Mouse (Mus musculus): ENCODE results near the gene Palm3. TPM values are rescaled to one million over a fixed set of nuclear protein-coding genes. Genes with fewer than 3 reads are reported as not detected.
"Not testable (repeated sequence)": the region's sequence is repeated elsewhere in the genome, so short reads cannot be mapped to it uniquely, and the experiment has no call there.

The Palm3 gene
- polyA plus RNA-seq, 1 experiment from 2014 or later, result 0.30 TPM

GRCm38 (mm10) chr8:83999825-84000224 is 21.4 kb upstream of the Palm3 start:
- Histone ChIP-seq H3K9me3 (ENCODE audit: control insufficient read depth) (no peaks in the 10 kb centered on the region), H3K4me3 (ENCODE audit: low read depth, low read length) (no peak overlapping the region), H3K27me3 (replicated peaks; ENCODE audit: control insufficient read depth, insufficient read depth, low read length) (no peaks in the 10 kb centered on the region), H3K9ac (ENCODE audit: low read depth, low read length) (no peak overlapping the region), H3K4me2 (replicated peaks; ENCODE audit: low read depth) (no peak overlapping the region), H3K36me3 (ENCODE audit: control insufficient read depth, insufficient read depth) (peaks cover 6% of the 10 kb centered on the region; the same call in 1 of the 2 replicates), H3K4me1 (replicated peaks; ENCODE audit: control insufficient read depth, insufficient read depth, low read length) (peaks cover 4% of the 10 kb centered on the region; the same call in 1 of the 2 replicates), H3K27ac (ENCODE audit: low read depth, low read length) (no peak overlapping the region)
- TF ChIP-seq CTCF (IDR thresholded peaks at IDR 0.05; ENCODE audit: low read depth), result no peak
- no peak for ATAC-seq
- WGBS, result 92% methylated on average over 2 of the region's 2 CpGs

GRCm38 (mm10) chr8:84001281-84002000 is 19.8 kb upstream of the Palm3 start, which contains the start of gene 1700067K01Rik:
Gene 1700067K01Rik (plus strand): TSS chr8:84001502.
- TF ChIP-seq CTCF (IDR thresholded peaks at IDR 0.05; ENCODE audit: low read depth), result no peak
- no peak within 1 kb of the TSS for H3K4me3 ChIP-seq (ENCODE audit: low read depth, low read length)
- H3K4me2 ChIP-seq (replicated peaks; ENCODE audit: low read depth), result no peak within 1 kb of the TSS
- H3K27ac ChIP-seq (ENCODE audit: low read depth, low read length), result no peak within 1 kb of the TSS
- 62% methylated on average over 61 of the region's 61 CpGs for WGBS
- no peaks in the 10 kb centered on the region for H3K27me3 ChIP-seq (replicated peaks; ENCODE audit: control insufficient read depth, insufficient read depth, low read length)
- peaks cover 4% of the 10 kb centered on the region; the same call in 1 of the 2 replicates for H3K4me1 ChIP-seq (replicated peaks; ENCODE audit: control insufficient read depth, insufficient read depth, low read length)
- peaks cover 6% of the 10 kb centered on the region; the same call in 1 of the 2 replicates for H3K36me3 ChIP-seq (ENCODE audit: control insufficient read depth, insufficient read depth)
- no peak for ATAC-seq
- H3K9me3 ChIP-seq (ENCODE audit: control insufficient read depth), result no peaks in the 10 kb centered on the region
- H3K9ac ChIP-seq (ENCODE audit: low read depth, low read length), result no peak within 1 kb of the TSS

GRCm38 (mm10) chr8:84002957-84003611 is 18.2 kb upstream of the Palm3 start:
- Histone ChIP-seq H3K9ac (ENCODE audit: low read depth, low read length) (no peak overlapping the region), H3K27ac (ENCODE audit: low read depth, low read length) (no peak overlapping the region), H3K27me3 (replicated peaks; ENCODE audit: control insufficient read depth, insufficient read depth, low read length) (no peaks in the 10 kb centered on the region), H3K4me2 (replicated peaks; ENCODE audit: low read depth) (peak overlapping the region; percentile 21), H3K9me3 (ENCODE audit: control insufficient read depth) (no peaks in the 10 kb centered on the region), H3K4me3 (ENCODE audit: low read depth, low read length) (no peak overlapping the region), H3K36me3 (ENCODE audit: control insufficient read depth, insufficient read depth) (peaks cover 6% of the 10 kb centered on the region; the same call in 1 of the 2 replicates), H3K4me1 (replicated peaks; ENCODE audit: control insufficient read depth, insufficient read depth, low read length) (peaks cover 4% of the 10 kb centered on the region; the same call in 1 of the 2 replicates)
- WGBS, result 73% methylated on average over 12 of the region's 12 CpGs
- no peak for ATAC-seq
- no peak for TF ChIP-seq CTCF (IDR thresholded peaks at IDR 0.05; ENCODE audit: low read depth)

- Histone ChIP-seq H3K27me3 (replicated peaks; ENCODE audit: control insufficient read depth, insufficient read depth, low read length) (no peaks in the 10 kb centered on the region), H3K4me2 (replicated peaks; ENCODE audit: low read depth) (peak overlapping the region; percentile 93), H3K36me3 (ENCODE audit: control insufficient read depth, insufficient read depth) (peaks cover 6% of the 10 kb centered on the region; the same call in 1 of the 2 replicates), H3K9me3 (ENCODE audit: control insufficient read depth) (no peaks in the 10 kb centered on the region), H3K4me1 (replicated peaks; ENCODE audit: control insufficient read depth, insufficient read depth, low read length) (peaks cover 4% of the 10 kb centered on the region; the same call in 1 of the 2 replicates), H3K9ac (ENCODE audit: low read depth, low read length) (peak overlapping the region; percentile 55; the same call in 1 of the 2 replicates), H3K27ac (ENCODE audit: low read depth, low read length) (peak overlapping the region; percentile 51; the same call in 1 of the 2 replicates), H3K4me3 (ENCODE audit: low read depth, low read length) (peak overlapping the region; percentile 54)
- WGBS, result 70% methylated on average over 6 of the region's 6 CpGs
- 0 out of 2 replicates have a peak, but pooled peaks have one; percentile 15 for ATAC-seq
- no peak for TF ChIP-seq CTCF (IDR thresholded peaks at IDR 0.05; ENCODE audit: low read depth)
Observed at GRCm38 (mm10) chr8:84003612-84004246, 17.5 kb upstream of the Palm3 start.

- Histone ChIP-seq H3K36me3 (ENCODE audit: control insufficient read depth, insufficient read depth) (peaks cover 6% of the 10 kb centered on the region; the same call in 1 of the 2 replicates), H3K4me2 (replicated peaks; ENCODE audit: low read depth) (peak overlapping the region; percentile 93), H3K4me1 (replicated peaks; ENCODE audit: control insufficient read depth, insufficient read depth, low read length) (0 out of 2 replicates have a peak, but pooled peaks cover 4% of the 10 kb centered on the region), H3K27ac (ENCODE audit: low read depth, low read length) (peak overlapping the region; percentile 51), H3K9me3 (ENCODE audit: control insufficient read depth) (no peaks in the 10 kb centered on the region), H3K4me3 (ENCODE audit: low read depth, low read length) (peak overlapping the region; percentile 54), H3K9ac (ENCODE audit: low read depth, low read length) (peak overlapping the region; percentile 55), H3K27me3 (replicated peaks; ENCODE audit: control insufficient read depth, insufficient read depth, low read length) (no peaks in the 10 kb centered on the region)
- peak; percentile 80 for ATAC-seq
- no peak for TF ChIP-seq CTCF (IDR thresholded peaks at IDR 0.05; ENCODE audit: low read depth)
- under 1% methylated on average over 30 of the region's 30 CpGs for WGBS
Observed at GRCm38 (mm10) chr8:84004533-84005201, 16.6 kb upstream of the Palm3 start.

- not testable (repeated sequence) for H3K4me3 ChIP-seq (ENCODE audit: low read depth, low read length); H3K4me1 ChIP-seq (replicated peaks; ENCODE audit: control insufficient read depth, insufficient read depth, low read length); H3K9ac ChIP-seq (ENCODE audit: low read depth, low read length); ATAC-seq; H3K36me3 ChIP-seq (ENCODE audit: control insufficient read depth, insufficient read depth); H3K9me3 ChIP-seq (ENCODE audit: control insufficient read depth); H3K27ac ChIP-seq (ENCODE audit: low read depth, low read length); H3K27me3 ChIP-seq (replicated peaks; ENCODE audit: control insufficient read depth, insufficient read depth, low read length)
- peak overlapping the region; percentile 93; the same call in 1 of the 2 replicates for H3K4me2 ChIP-seq (replicated peaks; ENCODE audit: low read depth)
- WGBS, result 91% methylated on average over 7 of the region's 7 CpGs
Observed at GRCm38 (mm10) chr8:84005502-84005901, 15.8 kb upstream of the Palm3 start.
